Mouse (Mus musculus) midbrain, postnatal 0 days (tissue): ENCODE measurements at regions not wholly inside any gene's neighbourhood (a gene's known extent, or its start where the extent isn't known, plus 50 kb on each side); places are given as distances from the start of the nearest gene placed in this dataset.

Source experiments
- ATAC-seq: fragments of 200-750 bp; cut with Nextera tagmentation; 2 replicates; pipeline ENCODE4 v1.8.0; 2017; ENCODE audit warnings: moderate number of reproducible peaks, mild to moderate bottlenecking, moderate TSS enrichment, moderate library complexity; ENCODE audit not compliant: low FRiP score
- DNase-seq: peaks from one replicate; pipeline ENCODE4 v3.0.0-alpha.2; 2015; ENCODE audit warnings: low spot score
- H3K27ac ChIP-seq: fragments of 300-500 bp; sonication (generic); 2 replicates; pipeline ENCODE4 v1.5.1; 2014; ENCODE audit warnings: low read depth, mild to moderate bottlenecking, low read length, mixed read lengths
- H3K27me3 ChIP-seq: fragments of 300-500 bp; sonication (generic); 2 replicates; pipeline ENCODE4 v1.6.1; 2014; ENCODE audit warnings: low read length, control low read depth, mixed read lengths; ENCODE audit not compliant: insufficient read depth
- H3K36me3 ChIP-seq: fragments of 300-500 bp; sonication (generic); 2 replicates; pipeline ENCODE4 v1.6.1; 2014; ENCODE audit warnings: low read length, control low read depth, mixed read lengths; ENCODE audit not compliant: insufficient read depth
- H3K4me1 ChIP-seq: fragments of 300-500 bp; sonication (generic); 2 replicates; pipeline ENCODE4 v1.6.1; 2014; ENCODE audit warnings: mild to moderate bottlenecking, control low read depth, antibody characterized with exemption, low read length, mixed read lengths; ENCODE audit not compliant: insufficient read depth
- H3K4me2 ChIP-seq: fragments of 300-500 bp; sonication (generic); 2 replicates; pipeline ENCODE4 v1.6.1; 2014; ENCODE audit warnings: low read depth, mild to moderate bottlenecking, low read length, mixed read lengths; ENCODE audit not compliant: poor library complexity, severe bottlenecking
- H3K4me3 ChIP-seq: fragments of 300-500 bp; sonication (generic); 2 replicates; pipeline ENCODE4 v1.5.1; 2014; ENCODE audit warnings: low read depth, mild to moderate bottlenecking, low read length, moderate library complexity
- H3K9ac ChIP-seq: fragments of 300-500 bp; sonication (generic); replicated peaks from 2 replicates; pipeline ENCODE4 v1.6.1; 2014; ENCODE audit warnings: mild to moderate bottlenecking, low read length, moderate library complexity, mixed read lengths; ENCODE audit not compliant: poor library complexity, severe bottlenecking
- H3K9me3 ChIP-seq: fragments of 300-500 bp; sonication (generic); 2 replicates; pipeline ENCODE4 v1.6.1; 2016; ENCODE audit warnings: low read length, control low read depth
- CTCF ChIP-seq: IDR thresholded peaks from 2 replicates; pipeline ENCODE4 v1.5.1; 2016; ENCODE audit warnings: antibody characterized with exemption, mild to moderate bottlenecking
- WGBS: fragments of 180-500 bp; shearing (Covaris S2); extraction: QIAGEN DNeasy Blood & Tissue Kit; methylation state at CpG from one replicate; pipeline ENCODE4 v1.1.7; 2014; 5-methylcytosine and 5-hydroxymethylcytosine counted together

DNA sequence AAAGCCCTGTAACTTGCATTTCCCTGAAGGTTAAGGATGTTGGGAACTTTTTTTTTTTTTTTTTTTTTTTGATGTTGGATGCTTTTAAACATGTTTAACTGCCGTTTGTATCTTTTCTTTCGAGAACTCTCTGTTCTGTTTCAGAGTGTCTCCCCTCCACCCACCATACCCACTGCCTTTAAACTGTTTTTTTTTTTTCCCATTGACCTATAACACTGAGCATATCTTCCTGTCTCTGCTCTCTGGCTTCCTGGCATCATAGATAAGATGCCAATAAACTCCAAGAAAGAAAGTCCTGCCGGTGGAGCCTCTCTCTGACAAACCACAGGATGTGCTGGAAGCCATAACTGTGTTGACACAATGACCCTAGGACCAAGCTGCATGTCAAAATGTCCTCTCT is 128.6 kb downstream of the Pdgfra start:
- no peak overlapping the region for H3K27ac ChIP-seq
- no peaks in the 10 kb centered on the region for H3K36me3 ChIP-seq
- WGBS = 82% methylated on average over 3 of the region's 3 CpGs
- no peak for ATAC-seq
- H3K9me3 ChIP-seq = no peaks in the 10 kb centered on the region
- H3K9ac ChIP-seq = no peak overlapping the region
- H3K27me3 ChIP-seq = no peaks in the 10 kb centered on the region
- no peak overlapping the region for H3K4me2 ChIP-seq
- no peak overlapping the region for H3K4me3 ChIP-seq
- no peak for DNase-seq
- no peak for TF ChIP-seq CTCF
- no peaks in the 10 kb centered on the region for H3K4me1 ChIP-seq

DNA sequence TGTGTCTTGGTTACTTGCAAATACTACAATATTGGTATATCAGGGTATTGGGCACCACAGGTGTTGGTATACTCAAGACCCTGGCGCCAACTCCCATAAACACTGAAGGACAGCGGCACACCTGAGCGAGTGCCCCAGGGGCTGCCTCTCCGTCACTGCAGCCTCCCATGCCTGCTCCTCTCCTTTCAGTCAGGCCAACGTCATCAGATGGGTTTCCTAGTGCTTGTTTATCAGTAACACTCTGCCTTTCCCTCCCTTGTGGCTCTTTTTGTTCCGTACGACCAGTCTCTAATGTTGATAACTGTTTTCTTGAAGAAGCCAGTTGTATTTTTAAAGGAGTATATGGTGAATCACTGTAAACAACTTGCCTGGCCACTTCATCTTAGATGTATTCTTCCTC is 129.4 kb downstream of the Pdgfra start:
- no peak for ATAC-seq
- no peak for DNase-seq
- Histone ChIP-seq H3K36me3 (no peaks in the 10 kb centered on the region), H3K27me3 (no peaks in the 10 kb centered on the region), H3K4me1 (no peaks in the 10 kb centered on the region), H3K4me2 (no peak overlapping the region), H3K9ac (no peak overlapping the region), H3K9me3 (no peaks in the 10 kb centered on the region), H3K27ac (no peak overlapping the region), H3K4me3 (no peak overlapping the region)
- 87% methylated on average over 7 of the region's 7 CpGs for WGBS
- TF ChIP-seq CTCF = no peak

DNA sequence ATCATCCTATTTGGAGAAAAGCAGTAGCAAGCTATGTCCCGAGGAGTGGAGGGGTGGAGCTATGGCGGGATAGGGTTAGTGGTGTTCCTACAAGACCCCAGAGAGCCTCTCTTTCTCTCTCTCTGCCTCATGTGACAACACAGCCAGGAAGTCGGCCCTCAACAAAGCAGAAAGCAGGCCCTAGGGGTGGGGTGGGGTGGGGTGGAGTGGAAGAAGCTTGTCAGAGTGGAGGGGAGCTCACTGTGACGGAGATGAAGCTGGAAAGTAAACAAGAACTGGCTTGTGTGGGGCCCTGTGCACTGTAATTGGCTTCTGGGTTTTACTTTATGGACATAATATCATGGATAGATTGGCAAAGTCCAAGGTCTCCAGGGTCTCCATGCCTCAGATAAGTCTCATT is 130.5 kb downstream of the Pdgfra start:
- no peaks in the 10 kb centered on the region for H3K36me3 ChIP-seq
- H3K9ac ChIP-seq = no peak overlapping the region
- no peak overlapping the region for H3K4me2 ChIP-seq
- H3K9me3 ChIP-seq = no peaks in the 10 kb centered on the region
- no peak for ATAC-seq
- no peak for DNase-seq
- no peaks in the 10 kb centered on the region for H3K27me3 ChIP-seq
- 76% methylated on average over 4 of the region's 4 CpGs for WGBS
- TF ChIP-seq CTCF = no peak
- H3K4me1 ChIP-seq = no peaks in the 10 kb centered on the region
- H3K4me3 ChIP-seq = no peak overlapping the region
- H3K27ac ChIP-seq = no peak overlapping the region

DNA sequence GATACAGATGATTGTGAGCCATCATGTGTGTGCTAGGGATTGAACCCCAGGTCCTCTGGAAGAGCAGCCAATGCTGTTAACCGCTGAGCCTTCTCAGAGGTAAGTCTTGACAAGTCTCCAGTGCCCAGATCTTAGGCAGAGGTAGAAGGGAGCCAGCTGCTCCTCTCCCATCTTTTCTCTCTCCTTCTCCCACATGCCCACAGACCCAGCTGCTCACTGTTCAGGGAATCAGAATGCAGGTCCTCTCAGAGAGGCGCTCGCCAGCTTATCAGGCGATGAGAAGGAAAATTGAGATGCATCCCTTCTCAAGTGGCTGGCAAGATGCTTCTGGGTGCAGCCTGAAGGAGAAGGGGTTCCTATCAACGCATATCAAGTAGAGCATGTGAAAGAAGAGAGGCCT is 131.7 kb downstream of the Pdgfra start:
- Histone ChIP-seq H3K36me3 (no peaks in the 10 kb centered on the region), H3K9ac (no peak overlapping the region), H3K9me3 (no peaks in the 10 kb centered on the region), H3K4me1 (no peaks in the 10 kb centered on the region; the same call in 1 of the 2 replicates), H3K4me2 (no peak overlapping the region), H3K4me3 (no peak overlapping the region), H3K27ac (no peak overlapping the region), H3K27me3 (no peaks in the 10 kb centered on the region)
- no peak for ATAC-seq
- WGBS = 69% methylated on average over 5 of the region's 5 CpGs
- no peak for TF ChIP-seq CTCF
- DNase-seq = no peak

DNA sequence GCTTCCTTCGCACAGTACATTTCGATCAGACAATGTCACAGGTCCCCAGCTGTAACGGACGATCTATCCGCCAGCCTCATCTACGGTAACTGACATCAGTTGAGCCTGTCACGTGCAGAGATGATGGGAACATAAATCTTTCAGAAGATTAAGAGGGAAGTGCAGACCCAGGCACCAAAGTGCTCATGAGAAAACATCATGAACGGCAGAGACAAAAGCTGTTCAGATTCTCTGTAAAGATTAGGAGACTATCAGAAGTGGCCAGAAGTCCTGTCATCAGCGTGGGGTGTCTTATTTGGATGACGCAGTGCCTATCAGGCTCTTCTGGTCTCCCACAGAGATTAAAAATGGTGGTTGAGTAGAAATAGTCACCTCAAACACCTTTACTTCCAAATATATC is 133.9 kb downstream of the Pdgfra start:
- Histone ChIP-seq H3K9me3 (no peaks in the 10 kb centered on the region), H3K36me3 (no peaks in the 10 kb centered on the region), H3K27me3 (no peaks in the 10 kb centered on the region), H3K4me2 (no peak overlapping the region), H3K27ac (no peak overlapping the region), H3K9ac (no peak overlapping the region), H3K4me1 (no peaks in the 10 kb centered on the region; the same call in 1 of the 2 replicates), H3K4me3 (no peak overlapping the region)
- DNase-seq (no peak), ATAC-seq (no peak)
- 56% methylated on average over 10 of the region's 10 CpGs for WGBS
- TF ChIP-seq CTCF = no peak

GRCm38 (mm10) chr5:75295676-75296075 is 143.6 kb downstream of the Pdgfra start:
- H3K36me3 ChIP-seq = no peaks in the 10 kb centered on the region
- no peaks in the 10 kb centered on the region for H3K27me3 ChIP-seq
- ATAC-seq (peak; percentile 41; the same call in 1 of the 2 replicates), DNase-seq (peak; percentile 67)
- no peak overlapping the region for H3K4me2 ChIP-seq
- no peak overlapping the region; the same call in 1 of the 2 replicates for H3K27ac ChIP-seq
- H3K9ac ChIP-seq = no peak overlapping the region
- no peaks in the 10 kb centered on the region for H3K9me3 ChIP-seq
- no peaks in the 10 kb centered on the region; the same call in 1 of the 2 replicates for H3K4me1 ChIP-seq
- TF ChIP-seq CTCF = no peak
- no peak overlapping the region for H3K4me3 ChIP-seq
- WGBS = 43% methylated on average over 2 of the region's 2 CpGs
